Mouse (Mus musculus): ENCODE results near the gene Setdb1.

Setdb1 gene

GRCm38 (mm10) chr3:95290156-95290555 lies 66.8 kb downstream of the Setdb1 start:
- DNase-seq (ENCODE audit: low spot score), result no peak

- DNase-seq (ENCODE audit: low spot score), result no peak
Observed at GRCm38 (mm10) chr3:95289419-95289818, 67.6 kb downstream of the Setdb1 start.

- DNase-seq (ENCODE audit: low spot score), result no peak
Observed at GRCm38 (mm10) chr3:95287541-95287940, 69.5 kb downstream of the Setdb1 start.

- DNase-seq (ENCODE audit: low spot score), result no peak
Observed at GRCm38 (mm10) chr3:95286510-95286909, 70.5 kb downstream of the Setdb1 start.

- no peak for DNase-seq (ENCODE audit: low spot score)
Observed at GRCm38 (mm10) chr3:95286011-95286410, 71.0 kb downstream of the Setdb1 start.

GRCm38 (mm10) chr3:95285390-95285789 lies 71.6 kb downstream of the Setdb1 start:
- no peak for DNase-seq (ENCODE audit: low spot score)

- no peak for DNase-seq (ENCODE audit: low spot score)
Observed at GRCm38 (mm10) chr3:95284501-95285281, 72.3 kb downstream of the Setdb1 start.

GRCm38 (mm10) chr3:95284062-95284461 lies 72.9 kb downstream of the Setdb1 start:
- no peak for DNase-seq (ENCODE audit: low spot score)

- no peak for DNase-seq (ENCODE audit: low spot score)
Observed at GRCm38 (mm10) chr3:95283589-95283941, 73.4 kb downstream of the Setdb1 start.

GRCm38 (mm10) chr3:95282865-95283588 lies 74.0 kb downstream of the Setdb1 start:
- no peak for DNase-seq (ENCODE audit: low spot score)

- no peak for DNase-seq (ENCODE audit: low spot score)
Observed at GRCm38 (mm10) chr3:95282381-95282864, 74.6 kb downstream of the Setdb1 start.

- peak; percentile 92 for DNase-seq (ENCODE audit: low spot score)
Observed at GRCm38 (mm10) chr3:95281216-95282126, 75.5 kb downstream of the Setdb1 start, which contains the start of the genes Mindy1 and Prune1. Gene Mindy1 (plus strand): TSS chr3:95281345. Gene Prune1 (minus strand): TSS chr3:95282076.

GRCm38 (mm10) chr3:95280747-95281146 lies 76.3 kb downstream of the Setdb1 start:
- DNase-seq (ENCODE audit: low spot score), result no peak

- no peak for DNase-seq (ENCODE audit: low spot score)
Observed at GRCm38 (mm10) chr3:95277149-95277551, 79.9 kb downstream of the Setdb1 start.

- no peak for DNase-seq (ENCODE audit: low spot score)
Observed at GRCm38 (mm10) chr3:95276428-95276934, 80.5 kb downstream of the Setdb1 start.

- DNase-seq (ENCODE audit: low spot score), result no peak
Observed at GRCm38 (mm10) chr3:95275161-95275560, 81.8 kb downstream of the Setdb1 start.

GRCm38 (mm10) chr3:95274453-95274852 lies 82.5 kb downstream of the Setdb1 start:
- no peak for DNase-seq (ENCODE audit: low spot score)

Data from layer of hippocampus, adult 9-10 months (tissue).